Mouse (Mus musculus) ovary, adult 2 months (tissue): ENCODE results near the gene Olfr1034. TPM values are rescaled to one million over a fixed set of nuclear protein-coding genes. Genes with fewer than 3 reads are reported as not detected.

Experiments
- polyA plus RNA-seq: library from polyadenylated mRNA; depleted of rRNA; stranded (reverse); fragments of >200 nt; gene quantifications from 2 replicates; pipeline ENCODE4 v1.2.3, GENCODE M21; 2012; rRNA removed

Olfr1034 gene
- polyA plus RNA-seq: 0.37 and 0.41 TPM in 2 replicates

GRCm38 (mm10) chr2:86045561-86045960 lies at the start of gene Olfr1034:
TSS of gene Olfr1034 (plus strand) at chr2:86045861.

GRCm38 (mm10) chr2:86005240-86005639 lies 40.4 kb upstream of the Olfr1034 start, which contains the start of gene Olfr1032:
TSS of gene Olfr1032 (plus strand) at chr2:86005540.

GRCm38 (mm10) chr2:86020406-86020805 lies 25.3 kb upstream of the Olfr1034 start, which contains the start of gene Olfr1033:
TSS of gene Olfr1033 (plus strand) at chr2:86020633.

GRCm38 (mm10) chr2:86073692-86074091 lies 28.0 kb downstream of the Olfr1034 start, which contains the start of gene Olfr1036:
TSS of gene Olfr1036 (plus strand) at chr2:86073992.

GRCm38 (mm10) chr2:86087285-86087684 lies 41.6 kb downstream of the Olfr1034 start, which contains the start of gene Olfr1037:
TSS of gene Olfr1037 (minus strand) at chr2:86087385.

Other genes starting within 250 kb of the Olfr1034 start
- gene Olfr1016, start 243.3 kb upstream of the Olfr1034 start, polyA plus RNA-seq: not detected in 2 replicates
- gene Olfr1018, start 227.4 kb upstream of the Olfr1034 start, polyA plus RNA-seq: not detected in 2 replicates
- gene Olfr1019, start 200.4 kb upstream of the Olfr1034 start, polyA plus RNA-seq: not detected in 2 replicates
- gene Olfr1020, start 198.8 kb upstream of the Olfr1034 start, polyA plus RNA-seq: not detected in 2 replicates
- not detected in 2 replicates for gene Olfr1022, start 177.3 kb upstream of the Olfr1034 start, polyA plus RNA-seq
- not detected in 2 replicates for gene Olfr1023, start 160.2 kb upstream of the Olfr1034 start, polyA plus RNA-seq
- gene Olfr1024, start 140.8 kb upstream of the Olfr1034 start, polyA plus RNA-seq: not detected in 2 replicates
- gene Olfr1025-ps1, start 130.7 kb upstream of the Olfr1034 start, polyA plus RNA-seq: not detected in 2 replicates
- gene Olfr1026, start 124.3 kb upstream of the Olfr1034 start, polyA plus RNA-seq: not detected in 2 replicates
- gene Olfr1028, start 95.4 kb upstream of the Olfr1034 start, polyA plus RNA-seq: not detected in 2 replicates
- gene Olfr1029, start 72.0 kb upstream of the Olfr1034 start, polyA plus RNA-seq: 0.29 and 0.58 TPM in 2 replicates
- gene Olfr1030, start 66.6 kb upstream of the Olfr1034 start, polyA plus RNA-seq: 0.03 and 0.05 TPM in 2 replicates
- gene Olfr1031, start 55.6 kb upstream of the Olfr1034 start, polyA plus RNA-seq: not detected in 2 replicates
- not detected in 2 replicates for gene Olfr1032, start 40.3 kb upstream of the Olfr1034 start, polyA plus RNA-seq
- gene Olfr1033, start 25.2 kb upstream of the Olfr1034 start, polyA plus RNA-seq: 1.4 and 1.5 TPM in 2 replicates
- gene Olfr1036, start 28.1 kb downstream of the Olfr1034 start, polyA plus RNA-seq: not detected in 2 replicates
- gene Olfr1037, start 41.5 kb downstream of the Olfr1034 start, polyA plus RNA-seq: not detected in 2 replicates
- gene Olfr1039, start 90.1 kb downstream of the Olfr1034 start, polyA plus RNA-seq: not detected in 2 replicates
- not detected in 2 replicates for gene Olfr1040, start 100.9 kb downstream of the Olfr1034 start, polyA plus RNA-seq
- not detected in 2 replicates for gene Olfr1042, start 116.0 kb downstream of the Olfr1034 start, polyA plus RNA-seq
- gene Olfr1043, start 121.7 kb downstream of the Olfr1034 start, polyA plus RNA-seq: not detected in 2 replicates
- not detected in 2 replicates for gene Olfr1044, start 132.0 kb downstream of the Olfr1034 start, polyA plus RNA-seq
- not detected in 2 replicates for gene Olfr52, start 139.8 kb downstream of the Olfr1034 start, polyA plus RNA-seq
- not detected in 2 replicates for gene Olfr1045, start 157.1 kb downstream of the Olfr1034 start, polyA plus RNA-seq
- gene Olfr1046, start 173.5 kb downstream of the Olfr1034 start, polyA plus RNA-seq: not detected in 2 replicates
- not detected in 2 replicates for gene Olfr1047, start 185.5 kb downstream of the Olfr1034 start, polyA plus RNA-seq
- gene Olfr1048, start 194.4 kb downstream of the Olfr1034 start, polyA plus RNA-seq: not detected in 2 replicates
- not detected in 2 replicates for gene Olfr1049, start 212.5 kb downstream of the Olfr1034 start, polyA plus RNA-seq
- not detected in 2 replicates for gene Olfr1051, start 233.2 kb downstream of the Olfr1034 start, polyA plus RNA-seq
- gene Olfr1052, start 246.6 kb downstream of the Olfr1034 start, polyA plus RNA-seq: not detected in 2 replicates